Mouse (Mus musculus) midbrain, embryonic 16.5 days (tissue): ENCODE data around the gene Tbx19. TPM values are rescaled to one million over a fixed set of nuclear protein-coding genes. Genes with fewer than 3 reads are reported as not detected.

Experiments
- ATAC-seq: fragments of 200-750 bp; cut with Nextera tagmentation; 2 replicates; pipeline ENCODE4 v1.8.0; 2017; ENCODE audit warnings: moderate TSS enrichment
- H3K27ac ChIP-seq: fragments of 300-500 bp; sonication (generic); 2 replicates; pipeline ENCODE4 v1.5.1; 2014; ENCODE audit warnings: mild to moderate bottlenecking, low read length, mixed read lengths
- H3K27me3 ChIP-seq: fragments of 300-500 bp; sonication (generic); 2 replicates; pipeline ENCODE4 v1.6.1; 2014; ENCODE audit warnings: low read depth, low read length, mixed read lengths; ENCODE audit not compliant: control insufficient read depth, insufficient read depth
- H3K36me3 ChIP-seq: fragments of 300-500 bp; sonication (generic); 2 replicates; pipeline ENCODE4 v1.6.1; 2014; ENCODE audit warnings: mild to moderate bottlenecking, low read length, moderate library complexity, mixed read lengths; ENCODE audit not compliant: control insufficient read depth, insufficient read depth
- H3K4me1 ChIP-seq: fragments of 300-500 bp; sonication (generic); 2 replicates; pipeline ENCODE4 v1.6.1; 2014; ENCODE audit warnings: mild to moderate bottlenecking, low read length, mixed read lengths; ENCODE audit not compliant: control insufficient read depth, insufficient read depth
- H3K4me2 ChIP-seq: fragments of 300-500 bp; sonication (generic); 2 replicates; pipeline ENCODE4 v1.6.1; 2014; ENCODE audit warnings: mild to moderate bottlenecking, low read length, mixed read lengths
- H3K4me3 ChIP-seq: fragments of 300-500 bp; sonication (generic); 2 replicates; pipeline ENCODE4 v1.5.1; 2014; ENCODE audit warnings: low read depth, mild to moderate bottlenecking, low read length, moderate library complexity, mixed read lengths
- H3K9ac ChIP-seq: fragments of 300-500 bp; sonication (generic); 2 replicates; pipeline ENCODE4 v1.6.1; 2014; ENCODE audit warnings: low read depth, low read length, mixed read lengths
- H3K9me3 ChIP-seq: fragments of 300-500 bp; sonication (generic); replicated peaks from 2 replicates; pipeline ENCODE4 v1.6.1; 2014; ENCODE audit warnings: mild to moderate bottlenecking, low read length, mixed read lengths; ENCODE audit not compliant: control insufficient read depth, poor library complexity, severe bottlenecking
- WGBS: fragments of 180-500 bp; shearing (Covaris S2); extraction: QIAGEN DNeasy Blood & Tissue Kit; methylation state at CpG from one replicate; pipeline ENCODE4 v1.1.7; 2014; 5-methylcytosine and 5-hydroxymethylcytosine counted together
- polyA plus RNA-seq: library from polyadenylated mRNA; unstranded; fragments of >200 nt; fragmentation: Nextera tagmentation; extraction: Ambion mirVana; gene quantifications from 2 replicates; pipeline ENCODE4 v1.2.1, GENCODE M21; 2015

Tbx19 gene
- polyA plus RNA-seq, 1 experiment from 2014 or later, result 0.11 TPM

DNA sequence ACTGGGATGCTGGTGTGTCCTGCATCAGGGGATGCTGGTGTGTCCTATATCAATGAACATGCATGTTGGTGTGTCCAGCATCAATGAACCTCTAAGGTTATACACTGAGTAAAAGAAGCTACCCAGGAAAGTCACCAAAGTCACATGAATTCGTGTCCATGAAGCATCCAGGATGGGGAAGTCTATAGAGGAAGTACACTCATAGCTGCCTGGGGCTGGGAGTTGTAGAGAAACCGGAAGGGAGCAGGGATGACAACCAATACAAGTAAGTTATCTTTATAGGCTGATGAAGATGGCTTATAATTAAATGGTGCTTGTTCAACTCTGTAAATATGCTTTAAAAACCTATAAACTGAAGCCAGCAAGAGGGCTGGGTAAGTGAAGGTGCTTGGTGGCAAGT, 26.7 kb downstream of the Tbx19 start:
- ATAC-seq, result no peak
- Histone ChIP-seq H3K4me2 (no peak overlapping the region), H3K4me3 (no peak overlapping the region), H3K36me3 (no peaks in the 10 kb centered on the region), H3K4me1 (no peaks in the 10 kb centered on the region), H3K27ac (no peak overlapping the region), H3K9me3 (no peaks in the 10 kb centered on the region), H3K9ac (no peak overlapping the region), H3K27me3 (no peaks in the 10 kb centered on the region)
- 79% methylated on average over 2 of the region's 2 CpGs for WGBS

DNA sequence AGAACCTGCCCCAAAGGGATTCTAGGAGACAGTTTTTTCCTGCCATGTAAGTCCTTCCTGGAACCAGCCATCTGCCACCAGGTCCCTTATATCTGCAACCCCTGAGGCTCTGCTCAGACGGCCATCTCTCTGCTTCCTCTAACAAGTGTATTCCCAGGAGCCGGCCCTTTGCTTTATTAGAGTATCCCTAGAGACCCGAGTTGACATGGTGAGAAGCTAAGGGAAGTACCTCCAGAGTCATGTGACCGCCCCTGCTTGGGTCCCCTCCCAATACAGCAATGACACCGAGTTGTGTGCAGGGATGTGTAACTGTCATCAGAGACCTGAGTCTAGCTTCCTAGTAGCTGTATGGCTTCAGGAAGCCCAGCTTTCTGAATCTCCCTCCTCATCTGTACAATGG, 27.3 kb downstream of the Tbx19 start:
- Histone ChIP-seq H3K4me3 (no peak overlapping the region), H3K9ac (no peak overlapping the region), H3K9me3 (no peaks in the 10 kb centered on the region), H3K4me1 (no peaks in the 10 kb centered on the region), H3K27ac (no peak overlapping the region), H3K36me3 (no peaks in the 10 kb centered on the region), H3K27me3 (no peaks in the 10 kb centered on the region), H3K4me2 (no peak overlapping the region)
- WGBS, result 69% methylated on average over 5 of the region's 5 CpGs
- ATAC-seq, result no peak

DNA sequence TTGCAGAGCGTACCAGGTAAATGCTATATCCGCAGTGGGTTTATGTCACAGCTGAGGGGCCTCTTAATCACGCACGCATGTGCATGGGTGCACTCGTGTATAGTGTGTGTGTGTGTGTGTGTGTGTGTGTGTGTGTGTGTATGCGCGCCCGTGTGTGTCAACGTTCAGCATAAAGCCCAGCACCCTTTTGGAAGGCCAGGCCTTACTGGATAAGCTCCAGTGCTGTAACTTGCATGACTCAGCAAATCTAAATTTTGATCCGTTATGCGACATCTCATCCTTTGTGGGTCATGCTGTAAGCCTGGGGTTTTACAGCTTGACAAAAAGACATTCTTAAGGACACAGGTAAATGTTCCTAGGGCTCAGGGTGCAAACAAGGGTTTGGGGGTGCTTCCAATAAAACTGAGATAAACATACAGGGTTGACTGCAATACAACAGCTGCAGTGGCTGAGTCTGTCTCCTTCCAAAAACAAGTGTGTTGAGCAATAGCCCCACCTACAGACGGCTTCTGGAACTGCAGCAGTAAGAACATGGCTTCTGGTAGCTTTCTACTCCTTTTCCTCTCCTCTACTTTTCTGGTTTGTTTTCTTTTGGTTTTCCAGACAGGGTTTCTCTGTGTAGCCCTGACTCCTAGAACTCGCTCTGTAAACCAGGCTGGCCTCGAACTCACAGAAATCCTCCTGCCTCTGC, 28.2 kb downstream of the Tbx19 start:
- no peaks in the 10 kb centered on the region for H3K27me3 ChIP-seq
- no peaks in the 10 kb centered on the region for H3K9me3 ChIP-seq
- no peak overlapping the region for H3K9ac ChIP-seq
- no peaks in the 10 kb centered on the region for H3K4me1 ChIP-seq
- 77% methylated on average over 14 of the region's 14 CpGs for WGBS
- H3K36me3 ChIP-seq, result no peaks in the 10 kb centered on the region
- H3K27ac ChIP-seq, result no peak overlapping the region
- no peak overlapping the region for H3K4me2 ChIP-seq
- peak; percentile 72 for ATAC-seq
- H3K4me3 ChIP-seq, result no peak overlapping the region

DNA sequence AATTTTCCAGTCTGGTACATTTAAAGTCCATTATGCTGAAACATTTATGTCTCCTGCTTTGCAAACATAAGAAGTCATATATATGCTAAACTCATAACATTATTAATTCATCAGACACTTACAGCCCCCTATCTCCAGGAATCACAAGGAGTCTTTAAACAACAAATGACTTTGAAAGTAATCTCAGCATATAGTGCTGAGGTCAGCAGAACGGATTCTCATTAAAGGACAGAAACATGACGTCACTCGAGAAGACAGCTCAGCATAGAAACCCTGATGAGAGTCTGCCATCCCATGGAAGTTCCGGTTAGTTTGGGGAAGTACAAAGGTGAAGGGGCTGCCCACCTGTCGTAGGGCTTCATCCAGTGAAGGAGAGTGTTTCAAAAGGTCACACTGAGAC, 31.0 kb downstream of the Tbx19 start:
- Histone ChIP-seq H3K27ac (no peak overlapping the region), H3K9ac (no peak overlapping the region), H3K27me3 (no peaks in the 10 kb centered on the region), H3K4me2 (no peak overlapping the region), H3K4me1 (no peaks in the 10 kb centered on the region), H3K4me3 (no peak overlapping the region), H3K9me3 (no peaks in the 10 kb centered on the region), H3K36me3 (no peaks in the 10 kb centered on the region)
- ATAC-seq, result no peak
- WGBS, result 63% methylated on average over 5 of the region's 5 CpGs

DNA sequence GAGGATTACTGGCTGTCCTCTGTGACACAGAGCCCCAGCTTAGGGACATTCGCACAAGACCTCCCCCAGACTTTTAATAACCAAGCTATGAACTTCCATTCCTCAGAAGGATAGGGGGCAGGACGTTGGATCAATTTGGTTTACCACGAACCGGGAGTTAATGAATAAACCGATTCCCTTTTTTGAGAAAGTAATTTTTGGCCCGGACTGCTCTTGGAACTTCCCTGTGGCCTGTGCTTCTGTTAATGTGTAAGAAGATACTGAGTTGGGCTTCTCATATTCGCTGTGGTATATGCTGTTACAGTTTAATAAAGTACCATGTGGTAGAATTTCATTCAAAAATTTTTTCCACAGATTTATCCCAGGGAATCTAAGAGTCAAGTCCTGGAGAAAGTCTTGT, 39.5 kb downstream of the Tbx19 start:
- Histone ChIP-seq H3K27me3 (no peaks in the 10 kb centered on the region), H3K4me2 (no peak overlapping the region), H3K4me1 (peaks cover 8% of the 10 kb centered on the region), H3K36me3 (no peaks in the 10 kb centered on the region), H3K9ac (no peak overlapping the region), H3K4me3 (no peak overlapping the region), H3K9me3 (no peaks in the 10 kb centered on the region), H3K27ac (no peak overlapping the region)
- 84% methylated on average over 7 of the region's 7 CpGs for WGBS
- ATAC-seq, result no peak

DNA sequence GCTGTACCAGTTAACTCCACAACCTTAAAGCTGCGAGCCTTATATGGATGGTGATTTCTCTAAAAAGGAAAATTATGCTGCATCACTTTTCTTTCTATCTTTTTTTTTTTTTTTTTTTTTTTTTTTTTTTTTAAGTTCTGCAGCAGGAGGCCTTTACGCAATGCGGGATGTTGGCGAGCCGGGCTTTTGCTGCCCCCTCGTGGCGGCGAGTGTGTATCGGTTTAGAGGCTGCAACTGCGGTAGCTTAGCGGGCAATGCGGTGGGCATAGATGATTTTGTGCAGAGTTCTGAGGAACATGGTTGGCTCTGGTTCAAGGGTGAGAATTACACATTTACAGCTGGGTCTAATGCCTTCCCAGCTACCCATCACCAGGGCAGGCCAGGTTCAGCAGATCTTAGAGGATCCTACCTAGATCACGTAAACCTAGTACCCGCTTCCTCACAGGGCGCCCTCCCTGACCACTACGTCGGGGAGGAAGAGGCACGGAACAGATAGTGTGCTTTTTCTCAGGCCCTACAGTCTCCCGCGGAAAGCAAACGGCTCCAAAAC, 40.1 kb downstream of the Tbx19 start:
- Histone ChIP-seq H3K9ac (no peak overlapping the region), H3K4me2 (peak overlapping the region; percentile 14; the same call in 1 of the 2 replicates), H3K27me3 (no peaks in the 10 kb centered on the region), H3K4me3 (no peak overlapping the region), H3K9me3 (no peaks in the 10 kb centered on the region), H3K4me1 (peaks cover 8% of the 10 kb centered on the region), H3K36me3 (no peaks in the 10 kb centered on the region), H3K27ac (no peak overlapping the region)
- 18% methylated on average over 21 of the region's 21 CpGs for WGBS
- ATAC-seq, result peak; percentile 78

DNA sequence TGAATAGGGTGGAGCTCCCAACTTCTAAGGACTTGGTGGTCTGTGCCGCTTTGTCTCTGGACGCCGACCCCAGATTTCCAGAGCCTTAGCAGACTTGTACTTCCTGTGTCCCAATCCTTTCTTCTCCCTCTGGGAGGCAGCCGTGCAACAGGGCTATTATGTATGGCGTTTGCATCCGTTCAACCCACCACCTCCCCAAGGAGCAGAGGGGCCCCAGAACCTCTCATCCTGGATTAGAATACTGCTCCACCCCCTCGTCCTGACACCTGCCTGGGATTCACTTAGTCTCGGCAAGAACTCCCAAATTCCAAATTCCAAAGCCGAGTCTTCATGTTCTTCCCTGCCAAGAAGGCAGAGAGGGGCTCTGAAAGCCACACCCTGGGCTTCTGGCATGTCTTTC, 40.8 kb downstream of the Tbx19 start:
- Histone ChIP-seq H3K9ac (peak overlapping the region; percentile 49), H3K27ac (no peak overlapping the region), H3K4me2 (peak overlapping the region; percentile 44), H3K9me3 (no peaks in the 10 kb centered on the region), H3K27me3 (no peaks in the 10 kb centered on the region), H3K4me3 (no peak overlapping the region), H3K36me3 (no peaks in the 10 kb centered on the region), H3K4me1 (peaks cover 8% of the 10 kb centered on the region)
- WGBS, result 7% methylated on average over 9 of the region's 9 CpGs
- peak; percentile 36 for ATAC-seq

DNA sequence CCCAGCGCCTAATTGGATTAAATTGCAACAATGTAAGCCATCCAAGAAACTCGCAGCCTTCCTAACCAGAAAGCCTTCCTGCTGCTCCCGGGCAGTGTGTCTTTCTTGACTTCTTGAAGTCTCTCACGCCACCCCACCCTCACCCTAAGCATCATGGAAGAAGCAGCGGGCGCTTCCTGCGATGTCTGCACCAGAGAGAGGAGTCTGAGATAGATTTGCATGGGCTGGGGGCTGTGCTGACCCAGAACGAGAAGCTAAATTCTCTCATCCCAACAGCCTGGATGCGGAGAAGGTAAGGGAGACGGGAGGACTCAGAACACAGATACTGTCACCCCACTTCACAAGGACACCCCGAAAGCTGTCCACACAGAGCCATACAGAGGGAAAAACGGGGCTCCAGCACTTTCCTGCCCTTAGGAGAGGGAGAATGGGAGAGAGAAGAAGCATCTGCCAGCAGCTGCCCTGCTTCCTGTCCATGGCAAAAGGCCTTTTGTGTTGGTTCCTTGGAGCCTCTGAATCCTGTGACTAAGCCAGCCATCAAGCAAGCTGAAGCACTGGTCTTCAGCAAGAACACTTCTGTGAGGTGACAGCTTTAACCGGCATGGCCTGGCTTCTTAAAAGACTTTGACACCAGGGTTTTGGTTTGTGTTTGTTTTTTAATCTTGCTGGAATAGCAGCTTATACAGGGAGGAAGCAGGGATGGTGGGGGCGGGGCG, 41.4 kb downstream of the Tbx19 start:
- H3K4me3 ChIP-seq, result no peak overlapping the region
- no peak overlapping the region for H3K27ac ChIP-seq
- no peaks in the 10 kb centered on the region for H3K27me3 ChIP-seq
- H3K9me3 ChIP-seq, result no peaks in the 10 kb centered on the region
- WGBS, result 45% methylated on average over 15 of the region's 15 CpGs
- H3K9ac ChIP-seq, result no peak overlapping the region
- no peak overlapping the region; the same call in 1 of the 2 replicates for H3K4me2 ChIP-seq
- peak; percentile 13; the same call in 1 of the 2 replicates for ATAC-seq
- no peaks in the 10 kb centered on the region for H3K36me3 ChIP-seq
- peaks cover 10% of the 10 kb centered on the region for H3K4me1 ChIP-seq
